Mouse (Mus musculus): ENCODE data around the gene Olfr641. TPM values are rescaled to one million over a fixed set of nuclear protein-coding genes. Genes with fewer than 3 reads are reported as not detected.

The Olfr641 gene
- not detected for total RNA-seq (2021)

DNA sequence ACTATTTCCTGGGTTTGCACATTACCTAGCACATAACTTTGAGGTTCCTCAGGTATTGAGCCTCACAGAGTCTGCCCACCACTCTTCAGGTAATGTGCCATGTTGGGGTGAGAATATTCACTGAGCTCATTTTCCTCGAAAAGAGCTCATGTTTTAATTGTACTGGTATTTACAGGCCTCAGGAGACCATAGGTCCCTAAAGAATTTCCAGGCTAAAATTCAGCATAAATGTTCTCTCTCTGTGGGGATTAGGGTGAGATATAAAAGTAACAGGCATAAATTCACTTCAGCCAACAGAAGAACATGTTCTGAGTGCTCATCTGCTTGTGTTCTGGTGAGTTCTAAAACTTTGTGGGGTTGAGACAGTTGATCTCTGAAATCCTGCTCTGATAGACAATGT, at the start of gene Olfr641:
Gene Olfr641 (plus strand): TSS at position 301 of the 400 bp plus-strand sequence.
- no peak for DNase-seq (ENCODE audit: extremely low spot score in 1 of 2, low spot score in 2 of 2)
- intact Hi-C loops (cut with DNase I): no loop called here

DNA sequence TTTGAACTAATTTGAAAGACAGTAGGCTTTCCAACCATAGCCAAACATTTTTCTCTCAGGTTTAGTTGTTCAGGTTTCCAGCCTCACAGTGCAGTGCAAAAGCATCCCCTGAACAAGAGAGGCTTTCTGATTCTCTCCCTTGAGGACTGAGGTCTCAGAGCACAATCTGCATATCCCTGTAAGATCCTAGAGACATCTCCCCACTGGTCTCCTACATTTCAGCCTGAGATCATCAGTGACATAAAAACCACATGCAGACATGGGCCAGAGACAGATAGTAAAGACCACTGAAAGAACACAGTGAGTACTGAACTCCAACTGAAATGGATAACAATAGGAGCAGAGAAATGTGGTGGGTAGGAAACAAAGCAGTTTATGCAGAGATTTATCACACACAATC, 36.8 kb upstream of the Olfr641 start, which contains the start of gene Olfr638:
Gene Olfr638 (plus strand): TSS at position 301 of the 400 bp plus-strand sequence.
- intact Hi-C loops (cut with DNase I): no loop called here
- no peak for DNase-seq (ENCODE audit: extremely low spot score in 1 of 2, low spot score in 2 of 2)

DNA sequence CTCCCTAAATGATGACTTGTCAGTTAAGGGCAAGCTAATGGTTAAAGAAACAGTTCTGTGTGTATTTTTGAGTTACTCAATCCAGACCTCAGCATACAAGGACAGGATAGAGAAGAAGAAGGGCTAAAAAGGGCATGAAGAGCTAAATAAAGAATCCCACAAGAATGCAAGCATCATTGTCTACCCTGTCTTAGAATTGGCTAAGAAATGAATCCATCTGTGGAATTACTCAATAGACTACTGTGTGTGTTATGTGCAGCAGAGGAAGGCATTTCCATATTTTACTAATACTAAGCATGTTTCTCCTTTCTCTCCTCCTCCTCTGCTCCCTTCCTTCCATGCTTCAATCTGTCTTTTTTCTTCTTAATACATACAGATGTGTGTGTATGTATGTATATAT, 36.1 kb upstream of the Olfr641 start:
- DNase-seq (ENCODE audit: extremely low spot score in 1 of 2, low spot score in 2 of 2): no peak
- intact Hi-C loops (cut with DNase I): no loop called here

DNA sequence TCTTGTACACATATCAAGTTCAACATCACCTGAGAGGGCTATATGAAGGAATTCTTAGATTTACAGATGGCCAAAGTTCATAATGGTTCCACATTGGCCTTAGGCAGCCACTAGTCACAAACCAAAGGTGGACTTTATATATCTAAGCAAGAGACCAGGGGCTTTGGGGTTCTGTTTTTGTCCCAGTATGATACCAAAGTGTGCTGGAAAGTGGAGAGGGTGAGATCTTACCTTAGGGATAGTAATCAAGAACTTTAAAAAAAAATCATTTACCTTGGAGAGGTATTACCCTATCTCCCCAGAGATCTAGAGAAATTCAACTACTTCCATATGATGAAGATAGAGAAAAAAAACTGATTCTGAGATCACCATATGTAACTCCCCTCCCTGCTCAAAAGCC, 18.0 kb upstream of the Olfr641 start, which contains the start of gene Olfr639:
Gene Olfr639 (minus strand): TSS at position 101 of the 400 bp plus-strand sequence.
- DNase-seq (ENCODE audit: extremely low spot score in 1 of 2, low spot score in 2 of 2): no peak

DNA sequence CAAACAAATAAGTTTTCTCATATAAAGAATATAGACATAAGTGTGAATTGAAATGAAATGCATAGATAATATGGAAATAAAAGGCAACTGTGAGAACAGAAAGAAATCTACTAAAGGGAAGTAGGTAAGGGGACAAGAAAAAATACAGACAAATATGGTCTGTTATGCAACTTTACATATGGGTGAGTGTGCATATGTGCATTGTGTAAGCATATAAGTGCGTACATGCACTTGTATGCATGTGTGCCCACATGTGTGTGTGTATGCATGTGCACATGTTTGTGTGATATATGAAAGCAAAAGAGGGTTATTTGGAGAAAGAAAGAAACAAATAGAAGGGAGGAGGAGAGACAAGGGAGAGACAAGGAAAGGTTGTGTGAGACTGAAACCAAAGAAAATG, 16.3 kb upstream of the Olfr641 start:
- intact Hi-C loops (cut with DNase I): no loop called here
- DNase-seq (ENCODE audit: extremely low spot score in 1 of 2, low spot score in 2 of 2): no peak

More for the DNA sequence above, 18.0 kb upstream of the Olfr641 start, which contains the start of gene Olfr639:
- intact Hi-C loops (cut with DNase I): no loop called here

DNA sequence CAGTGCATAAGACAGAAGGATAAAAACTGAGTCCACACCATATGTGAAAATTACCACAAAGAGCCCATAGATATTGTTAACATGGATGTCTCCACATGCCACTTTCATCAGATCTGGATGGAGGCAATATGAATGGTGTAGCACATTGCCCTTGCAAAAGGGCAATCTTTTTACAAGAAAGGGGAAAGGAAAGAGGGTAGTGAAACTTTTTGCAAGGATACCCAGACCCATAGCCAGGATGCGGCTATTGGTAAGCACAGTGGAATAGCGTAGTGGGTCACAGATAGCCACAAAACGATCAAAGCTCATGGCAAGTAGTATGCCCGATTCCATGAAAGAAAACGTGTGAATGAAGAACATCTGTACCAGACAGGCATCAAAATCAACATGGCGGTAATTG, 13.6 kb upstream of the Olfr641 start:
- DNase-seq (ENCODE audit: extremely low spot score in 1 of 2, low spot score in 2 of 2): no peak

DNA sequence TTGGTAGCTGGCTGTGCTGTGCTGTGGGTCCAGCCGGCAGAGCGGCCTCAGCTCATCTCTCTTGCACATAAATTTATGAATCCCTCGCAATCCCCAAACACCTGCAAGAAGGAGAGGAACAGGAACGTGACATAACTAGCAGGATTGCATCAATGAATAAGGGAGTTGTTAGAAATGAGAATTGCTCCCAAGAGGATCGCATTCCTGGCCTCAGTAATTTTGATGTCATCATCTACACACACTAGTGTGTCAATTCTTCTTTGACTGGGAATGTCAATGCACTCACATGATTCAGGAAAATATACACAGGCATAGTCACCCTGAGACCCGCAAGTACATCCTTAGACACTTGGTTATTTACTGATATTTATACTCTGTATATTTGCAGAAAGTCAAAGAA, 9.8 kb upstream of the Olfr641 start, which contains the start of gene Olfr640:
Gene Olfr640 (minus strand): TSS at position 101 of the 400 bp plus-strand sequence.
- intact Hi-C loops (cut with DNase I): no loop called here
- DNase-seq (ENCODE audit: extremely low spot score in 1 of 2, low spot score in 2 of 2): no peak

More for the DNA sequence above, 13.6 kb upstream of the Olfr641 start:
- intact Hi-C loops (cut with DNase I): no loop called here

DNA sequence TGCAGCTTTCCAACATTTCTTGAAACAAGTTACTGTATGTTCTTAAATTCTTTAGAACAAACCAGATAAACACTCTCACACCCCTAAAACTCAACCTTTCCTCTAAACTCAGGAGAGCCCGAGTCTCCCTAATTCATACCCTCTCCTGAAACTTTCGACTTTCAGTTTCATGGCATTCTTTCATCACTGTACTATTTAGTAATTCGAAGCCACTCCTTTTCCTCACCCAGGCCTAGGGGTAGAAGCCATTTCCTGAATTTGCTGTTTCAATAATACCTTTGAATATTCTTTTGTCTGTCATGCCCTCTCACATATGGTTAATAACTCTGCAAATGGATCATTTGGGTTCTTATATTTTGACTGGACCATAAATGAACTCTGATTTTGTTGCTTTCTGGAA, 8.3 kb upstream of the Olfr641 start:
- DNase-seq (ENCODE audit: extremely low spot score in 1 of 2, low spot score in 2 of 2): no peak
- intact Hi-C loops (cut with DNase I): no loop called here

DNA sequence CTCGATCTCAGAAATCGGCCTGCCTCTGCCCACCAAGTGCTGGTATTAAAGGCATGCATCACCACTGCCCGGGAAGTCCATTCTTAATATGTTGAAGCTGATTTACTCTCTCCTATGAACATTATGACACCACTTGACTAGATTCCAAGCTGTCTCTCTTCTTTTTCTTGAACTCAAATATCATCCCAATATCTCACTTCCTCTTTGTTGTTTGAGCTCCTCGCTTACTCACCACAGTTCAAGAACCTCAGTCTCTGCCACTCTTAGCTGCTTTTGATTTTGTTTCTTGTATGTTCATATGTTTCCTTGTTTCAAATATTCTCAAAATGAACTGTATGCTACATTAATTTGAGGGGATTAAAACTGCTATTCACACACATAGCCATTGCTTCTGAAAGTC, 15.5 kb downstream of the Olfr641 start:
- intact Hi-C loops (cut with DNase I): no loop called here

DNA sequence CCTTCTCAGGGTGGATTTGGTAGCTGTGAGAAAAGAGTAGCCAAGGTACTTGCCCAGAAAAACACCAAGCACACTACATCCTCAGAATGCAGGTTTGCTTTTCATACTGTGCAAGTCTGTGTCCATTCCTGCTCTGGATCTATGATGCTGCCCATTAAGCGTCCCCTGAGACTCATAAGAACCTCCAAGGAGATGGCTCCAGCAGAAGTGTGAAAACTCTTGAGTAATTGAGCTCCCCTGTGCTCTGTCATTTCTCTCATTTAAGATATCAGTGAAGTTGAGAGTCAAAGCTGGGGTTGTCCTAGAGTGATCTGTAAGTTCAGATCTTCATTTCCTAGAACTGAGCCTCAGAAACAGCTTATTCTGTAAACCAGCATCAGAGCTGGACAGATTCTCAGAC, 17.3 kb downstream of the Olfr641 start, which contains the start of gene Olfr642:
Gene Olfr642 (minus strand): TSS at position 101 of the 400 bp plus-strand sequence.
- no peak for DNase-seq (ENCODE audit: extremely low spot score in 1 of 2, low spot score in 2 of 2)
- intact Hi-C loops (cut with DNase I): no loop called here

More for the DNA sequence above, 15.5 kb downstream of the Olfr641 start:
- DNase-seq (ENCODE audit: extremely low spot score in 1 of 2, low spot score in 2 of 2): no peak

DNA sequence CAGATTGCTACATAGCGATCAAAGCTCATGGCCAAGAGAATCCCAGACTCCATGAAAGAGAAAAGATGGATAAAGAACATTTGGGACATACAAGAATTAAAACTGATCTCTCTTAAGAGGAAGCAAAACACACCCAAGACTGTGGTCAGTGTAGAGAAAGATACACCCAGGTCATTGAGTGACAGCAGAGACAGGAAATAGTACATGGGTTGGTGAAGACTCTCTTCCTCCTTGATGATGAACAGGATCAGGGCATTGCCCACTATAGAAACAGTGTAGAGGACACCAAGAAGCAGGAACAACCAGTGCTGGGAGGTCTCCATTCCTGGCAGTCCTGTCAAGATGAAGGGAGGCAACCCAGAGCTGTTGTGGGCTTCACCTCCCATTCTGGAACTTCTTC, 24.0 kb downstream of the Olfr641 start:
- intact Hi-C loops (cut with DNase I): no loop called here
- DNase-seq (ENCODE audit: extremely low spot score in 1 of 2, low spot score in 2 of 2): no peak

DNA sequence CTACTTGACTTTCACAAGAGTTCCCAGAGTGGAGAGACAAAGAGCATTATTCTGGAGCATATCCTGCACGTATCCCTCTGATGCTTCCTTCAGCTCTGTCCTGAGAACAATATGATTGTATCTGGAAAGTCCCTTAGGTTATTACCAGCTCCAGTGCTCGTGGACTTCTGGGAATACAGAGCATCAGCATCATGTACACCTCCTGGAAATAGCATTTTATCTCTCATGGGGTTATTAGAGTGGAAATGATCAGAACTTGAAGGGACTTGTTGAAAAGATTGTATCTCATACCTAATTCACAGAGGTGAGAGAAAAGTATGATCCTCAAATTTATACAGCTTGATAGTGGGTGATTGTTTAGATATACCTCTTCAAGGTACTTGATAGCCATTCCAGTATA, 26.1 kb downstream of the Olfr641 start, which contains the start of gene 4930516K23Rik:
Gene 4930516K23Rik (minus strand): TSS at position 101 of the 400 bp plus-strand sequence.
- intact Hi-C loops (cut with DNase I): no loop called here
- DNase-seq (ENCODE audit: extremely low spot score in 1 of 2, low spot score in 2 of 2): no peak

DNA sequence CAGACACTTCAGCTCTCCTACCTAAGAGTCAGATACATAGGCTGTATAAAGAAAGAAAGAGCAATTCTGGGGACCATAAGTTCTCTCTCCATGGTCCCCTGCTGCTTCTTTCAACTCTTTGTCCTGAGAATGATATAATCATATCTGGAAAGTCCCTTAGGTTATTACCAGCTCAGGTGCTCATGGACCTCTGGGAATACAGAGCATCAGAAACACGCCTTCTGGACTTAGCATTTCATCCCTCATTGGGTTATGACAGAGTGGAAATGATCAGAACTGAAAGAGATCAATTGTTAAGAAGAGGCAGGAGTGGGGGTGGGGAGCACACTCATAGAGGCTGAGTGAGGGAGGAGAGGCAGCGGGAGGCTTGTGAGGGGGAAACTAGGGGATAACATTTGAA, 36.5 kb downstream of the Olfr641 start, which contains the start of gene Olfr644:
Gene Olfr644 (minus strand): TSS at position 101 of the 400 bp plus-strand sequence.
- intact Hi-C loops (cut with DNase I): no loop called here
- no peak for DNase-seq (ENCODE audit: extremely low spot score in 1 of 2, low spot score in 2 of 2)

DNA sequence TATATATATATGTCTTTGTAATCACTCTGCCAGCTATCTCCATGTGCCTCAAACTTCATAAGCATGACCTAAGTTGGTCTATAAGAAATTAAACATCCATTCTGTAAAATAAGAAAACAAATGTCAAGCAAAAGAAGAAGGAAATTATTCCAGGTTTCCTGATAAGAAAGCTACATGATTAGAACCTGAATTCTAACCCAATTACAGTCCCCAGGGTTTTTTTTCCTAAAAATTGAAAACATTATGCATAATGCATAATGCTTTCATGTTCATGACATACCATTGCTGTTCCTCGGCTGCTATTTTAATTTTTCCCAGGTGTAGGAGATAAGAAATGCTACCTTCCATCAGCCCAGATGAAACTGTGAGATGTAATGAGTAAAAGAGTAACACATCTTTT, 50.1 kb downstream of the Olfr641 start, which contains the start of gene Olfr645:
Gene Olfr645 (minus strand): TSS at position 101 of the 400 bp plus-strand sequence.
- intact Hi-C loops (cut with DNase I): no loop called here
- DNase-seq (ENCODE audit: extremely low spot score in 1 of 2, low spot score in 2 of 2): no peak

Other genes with a start within 250 kb of the Olfr641 start
- not detected for gene Olfr67, start 243.6 kb upstream of the Olfr641 start, total RNA-seq (2021)
- gene Hbb-bt, start 221.4 kb upstream of the Olfr641 start, total RNA-seq (2021): 100 to 1,000 TPM in 1 of 2 experiments, 10 to 100 TPM in 1; 58.1 to 118 TPM
- 100 to 1,000 TPM; 487 to 924 TPM for gene Hbb-bs, start 207.3 kb upstream of the Olfr641 start, total RNA-seq (2021)
- gene Hbb-bh2, start 194.9 kb upstream of the Olfr641 start, total RNA-seq (2021): not detected
- not detected for gene Hbb-bh1, start 192.3 kb upstream of the Olfr641 start, total RNA-seq (2021)
- gene Hbb-y, start 182.2 kb upstream of the Olfr641 start, total RNA-seq (2021): not detected
- gene Olfr66, start 149.2 kb upstream of the Olfr641 start, total RNA-seq (2021): not detected
- gene Olfr64, start 141.0 kb upstream of the Olfr641 start, total RNA-seq (2021): not detected
- gene Olfr65, start 132.0 kb upstream of the Olfr641 start, total RNA-seq (2021): under 1 TPM in 1 of 2 experiments, not detected in 1; 0.19 TPM
- gene Olfr631, start 106.6 kb upstream of the Olfr641 start, total RNA-seq (2021): not detected
- under 1 TPM in 1 of 2 experiments, not detected in 1; 0.26 TPM for gene Olfr632, start 101.1 kb upstream of the Olfr641 start, total RNA-seq (2021)
- not detected for gene Olfr633, start 91.0 kb upstream of the Olfr641 start, total RNA-seq (2021)
- gene Olfr635, start 64.3 kb upstream of the Olfr641 start, total RNA-seq (2021): under 1 TPM; 0.04 to 0.06 TPM
- not detected for gene Olfr638, start 36.7 kb upstream of the Olfr641 start, total RNA-seq (2021)
- gene Olfr639, start 18.1 kb upstream of the Olfr641 start, total RNA-seq (2021): under 1 TPM; 0.11 to 0.20 TPM
- not detected for gene Olfr640, start 9.9 kb upstream of the Olfr641 start, total RNA-seq (2021)
- not detected for gene Olfr642, start 17.2 kb downstream of the Olfr641 start, total RNA-seq (2021)
- gene 4930516K23Rik, start 26.0 kb downstream of the Olfr641 start, total RNA-seq (2021): not detected
- gene Olfr644, start 36.4 kb downstream of the Olfr641 start, total RNA-seq (2021): not detected
- gene Olfr645, start 50.0 kb downstream of the Olfr641 start, total RNA-seq (2021): not detected
- not detected for gene Olfr646, start 69.4 kb downstream of the Olfr641 start, total RNA-seq (2021)
- gene Ubqln5, start 94.4 kb downstream of the Olfr641 start, total RNA-seq (2021): not detected
- gene Olfr643, start 102.0 kb downstream of the Olfr641 start, total RNA-seq (2021): not detected
- gene Ubqln3, start 107.8 kb downstream of the Olfr641 start, total RNA-seq (2021): not detected
- not detected for gene Ubqlnl, start 115.1 kb downstream of the Olfr641 start, total RNA-seq (2021)
- gene Olfm5, start 129.4 kb downstream of the Olfr641 start, total RNA-seq (2021): not detected
- gene Olfr648, start 147.9 kb downstream of the Olfr641 start, total RNA-seq (2021): under 1 TPM; 0.34 to 0.43 TPM
- not detected for gene Olfr649, start 160.5 kb downstream of the Olfr641 start, total RNA-seq (2021)
- gene Trim6, start 183.3 kb downstream of the Olfr641 start, total RNA-seq (2021): under 1 TPM; 0.63 to 0.75 TPM
- under 1 TPM; 0.88 to 0.99 TPM for gene Trim34a, start 209.0 kb downstream of the Olfr641 start, total RNA-seq (2021)

Data from left cerebral cortex, postnatal 10 days (tissue).